Mouse (Mus musculus): ENCODE measurements around the gene Gucd1. TPM values are rescaled to one million over a fixed set of nuclear protein-coding genes. Genes with fewer than 3 reads are reported as not detected.

Gucd1 gene
- total RNA-seq, 1 experiment = 11.5 TPM

GRCm38 (mm10) chr10:75474571-75474970, 43.2 kb downstream of the Gucd1 start:
- in situ Hi-C loops (cut with MboI; ENCODE audit: low sequenced_read_pairs in 2 of 2, unreplicated experiment in 2 of 2) = no loop called here
- no peak for DNase-seq (ENCODE audit: low read depth, low spot score)
- H3K9me3 ChIP-seq (ENCODE audit: control insufficient read depth, insufficient read depth, low read depth, low read length) = no peaks in the 10 kb centered on the region
- H3K27ac ChIP-seq (ENCODE audit: insufficient read depth, low read depth, low read length, poor library complexity, severe bottlenecking) = no peak overlapping the region
- H3K4me1 ChIP-seq (ENCODE audit: control insufficient read depth in 2 of 2, insufficient read depth in 2 of 2, low read length in 2 of 2, poor library complexity in 1 of 2) = 0 out of 4 replicates have a peak, but pooled peaks cover 0 to 2% of the 10 kb centered on the region in 2 experiments
- TF ChIP-seq HCFC1 (IDR thresholded peaks at IDR 0.05; ENCODE audit: borderline replicate concordance, insufficient read depth, low read length) (no peak), CHD2 (IDR thresholded peaks at IDR 0.05; ENCODE audit: low read depth, low read length) (no peak), ZC3H11A (IDR thresholded peaks at IDR 0.05; ENCODE audit: borderline replicate concordance, low read depth, low read length) (no peak), ZNF384 (IDR thresholded peaks at IDR 0.05; ENCODE audit: low read depth, low read length) (no peak), MAFK (IDR thresholded peaks at IDR 0.05; ENCODE audit: insufficient read depth, low read depth, low read length) (no peak)
- H3K36me3 ChIP-seq (ENCODE audit: control insufficient read depth, insufficient read depth, low read length, poor library complexity, severe bottlenecking) = no peaks in the 10 kb centered on the region
- H3K4me3 ChIP-seq (ENCODE audit: insufficient read depth in 1 of 2, low read depth in 1 of 2, low read length in 2 of 2, poor library complexity in 1 of 2, severe bottlenecking in 1 of 2) = no peak overlapping the region
- no peak overlapping the region for H3K9ac ChIP-seq (ENCODE audit: insufficient read depth, low read depth, low read length, poor library complexity, severe bottlenecking)

GRCm38 (mm10) chr10:75473411-75473810, 44.4 kb downstream of the Gucd1 start:
- H3K4me3 ChIP-seq (ENCODE audit: insufficient read depth in 1 of 2, low read depth in 1 of 2, low read length in 2 of 2, poor library complexity in 1 of 2, severe bottlenecking in 1 of 2) = no peak overlapping the region

DNA sequence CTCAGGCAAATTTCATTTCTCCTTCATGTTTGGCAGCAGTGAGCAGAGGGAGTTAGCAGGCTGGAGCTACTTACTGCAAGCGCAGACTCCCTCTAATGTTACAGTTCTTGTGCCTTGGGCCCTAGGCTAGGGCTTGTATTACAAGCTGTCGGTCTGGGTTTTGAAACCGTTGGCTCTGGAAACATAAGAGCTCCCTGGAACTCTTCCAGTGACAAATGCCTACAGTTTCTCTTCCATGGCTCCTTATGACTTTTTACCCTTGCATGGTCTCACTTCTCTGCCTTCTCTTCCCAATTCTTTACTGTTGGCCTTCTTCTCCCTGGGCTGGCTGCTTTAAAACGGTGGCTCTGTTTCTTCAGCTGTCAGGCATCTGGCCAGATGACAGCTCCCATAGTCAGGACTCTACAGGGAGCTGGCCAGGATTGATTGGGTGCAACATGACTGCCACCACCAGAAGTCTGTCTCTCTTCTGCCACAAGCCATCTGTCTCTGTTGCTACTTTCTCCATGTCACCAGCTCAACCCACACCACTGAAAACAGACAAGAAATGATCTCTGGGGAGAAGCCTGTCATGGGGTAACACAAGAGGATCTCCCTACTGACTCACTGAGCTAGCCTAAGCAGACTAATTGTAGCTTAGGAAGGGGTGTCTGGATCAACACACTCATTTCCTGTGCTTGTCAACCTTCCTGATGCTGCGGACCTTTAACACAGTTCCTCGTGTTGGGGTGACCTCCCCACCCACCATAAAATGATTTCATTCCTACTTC, 51.8 kb downstream of the Gucd1 start:
- Histone ChIP-seq H3K36me3 (ENCODE audit: control insufficient read depth, insufficient read depth, low read length, poor library complexity, severe bottlenecking) (no peaks in the 10 kb centered on the region), H3K4me1 (ENCODE audit: control insufficient read depth in 2 of 2, insufficient read depth in 2 of 2, low read length in 2 of 2, poor library complexity in 1 of 2) (no peaks in the 10 kb centered on the region), H3K27ac (ENCODE audit: insufficient read depth, low read depth, low read length, poor library complexity, severe bottlenecking) (no peak overlapping the region), H3K4me3 (ENCODE audit: insufficient read depth in 1 of 2, low read depth in 1 of 2, low read length in 2 of 2, poor library complexity in 1 of 2, severe bottlenecking in 1 of 2) (no peak overlapping the region), H3K9ac (ENCODE audit: insufficient read depth, low read depth, low read length, poor library complexity, severe bottlenecking) (no peak overlapping the region), H3K9me3 (ENCODE audit: control insufficient read depth, insufficient read depth, low read depth, low read length) (no peaks in the 10 kb centered on the region)
- in situ Hi-C loops (cut with MboI; ENCODE audit: low sequenced_read_pairs in 2 of 2, unreplicated experiment in 2 of 2) = no loop called here
- no peak for DNase-seq (ENCODE audit: low read depth, low spot score)
- TF ChIP-seq ZC3H11A (IDR thresholded peaks at IDR 0.05; ENCODE audit: borderline replicate concordance, low read depth, low read length) = no peak
- TF ChIP-seq ZNF384 (IDR thresholded peaks at IDR 0.05; ENCODE audit: low read depth, low read length) = no peak
- no peak for TF ChIP-seq CHD2 (IDR thresholded peaks at IDR 0.05; ENCODE audit: low read depth, low read length)
- no peak for TF ChIP-seq MAFK (IDR thresholded peaks at IDR 0.05; ENCODE audit: insufficient read depth, low read depth, low read length)
- TF ChIP-seq HCFC1 (IDR thresholded peaks at IDR 0.05; ENCODE audit: borderline replicate concordance, insufficient read depth, low read length) = no peak

More at GRCm38 (mm10) chr10:75473411-75473810, 44.4 kb downstream of the Gucd1 start:
- TF ChIP-seq MAFK (IDR thresholded peaks at IDR 0.05; ENCODE audit: insufficient read depth, low read depth, low read length) = no peak
- no peak for TF ChIP-seq CHD2 (IDR thresholded peaks at IDR 0.05; ENCODE audit: low read depth, low read length)
- no peak for TF ChIP-seq ZC3H11A (IDR thresholded peaks at IDR 0.05; ENCODE audit: borderline replicate concordance, low read depth, low read length)
- TF ChIP-seq ZNF384 (IDR thresholded peaks at IDR 0.05; ENCODE audit: low read depth, low read length) = no peak
- TF ChIP-seq HCFC1 (IDR thresholded peaks at IDR 0.05; ENCODE audit: borderline replicate concordance, insufficient read depth, low read length) = no peak
- H3K27ac ChIP-seq (ENCODE audit: insufficient read depth, low read depth, low read length, poor library complexity, severe bottlenecking) = no peak overlapping the region
- H3K9ac ChIP-seq (ENCODE audit: insufficient read depth, low read depth, low read length, poor library complexity, severe bottlenecking) = no peak overlapping the region
- peak; percentile 34 for DNase-seq (ENCODE audit: low read depth, low spot score)
- 0 out of 4 replicates have a peak, but pooled peaks cover 0 to 2% of the 10 kb centered on the region in 2 experiments for H3K4me1 ChIP-seq (ENCODE audit: control insufficient read depth in 2 of 2, insufficient read depth in 2 of 2, low read length in 2 of 2, poor library complexity in 1 of 2)
- in situ Hi-C loops (cut with MboI; ENCODE audit: low sequenced_read_pairs in 2 of 2, unreplicated experiment in 2 of 2) = no loop called here
- no peaks in the 10 kb centered on the region for H3K9me3 ChIP-seq (ENCODE audit: control insufficient read depth, insufficient read depth, low read depth, low read length)
- no peaks in the 10 kb centered on the region for H3K36me3 ChIP-seq (ENCODE audit: control insufficient read depth, insufficient read depth, low read length, poor library complexity, severe bottlenecking)

DNA sequence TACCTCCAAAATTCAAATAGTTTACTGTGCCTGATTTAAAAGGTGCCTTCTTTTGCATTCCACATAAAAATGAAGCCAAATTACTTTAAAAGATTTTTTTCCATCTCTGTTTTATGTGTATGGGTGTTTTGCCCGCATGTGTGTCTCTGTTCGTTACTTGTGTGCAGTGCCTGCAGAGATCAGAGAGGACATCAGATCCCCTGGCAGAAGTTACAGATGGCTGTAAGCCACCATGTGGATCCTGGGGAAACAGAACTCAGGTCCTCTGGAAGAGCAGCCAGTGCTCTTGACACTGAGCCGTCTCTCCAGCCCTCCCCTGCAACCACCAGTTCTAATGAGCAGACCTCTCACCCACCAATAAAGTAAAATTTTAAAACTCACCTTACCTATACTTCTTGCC, 55.0 kb downstream of the Gucd1 start:
- in situ Hi-C loops (cut with MboI; ENCODE audit: low sequenced_read_pairs in 2 of 2, unreplicated experiment in 2 of 2) = no loop called here
- no peak for TF ChIP-seq HCFC1 (IDR thresholded peaks at IDR 0.05; ENCODE audit: borderline replicate concordance, insufficient read depth, low read length)
- TF ChIP-seq MAFK (IDR thresholded peaks at IDR 0.05; ENCODE audit: insufficient read depth, low read depth, low read length) = no peak
- TF ChIP-seq ZNF384 (IDR thresholded peaks at IDR 0.05; ENCODE audit: low read depth, low read length) = no peak
- no peak for TF ChIP-seq ZC3H11A (IDR thresholded peaks at IDR 0.05; ENCODE audit: borderline replicate concordance, low read depth, low read length)
- no peak for TF ChIP-seq CHD2 (IDR thresholded peaks at IDR 0.05; ENCODE audit: low read depth, low read length)

More for the DNA sequence above, 55.0 kb downstream of the Gucd1 start:
- no peak overlapping the region for H3K4me3 ChIP-seq (ENCODE audit: insufficient read depth in 1 of 2, low read depth in 1 of 2, low read length in 2 of 2, poor library complexity in 1 of 2, severe bottlenecking in 1 of 2)
- no peak overlapping the region for H3K9ac ChIP-seq (ENCODE audit: insufficient read depth, low read depth, low read length, poor library complexity, severe bottlenecking)
- H3K4me1 ChIP-seq (ENCODE audit: control insufficient read depth in 2 of 2, insufficient read depth in 2 of 2, low read length in 2 of 2, poor library complexity in 1 of 2) = no peaks in the 10 kb centered on the region
- H3K27ac ChIP-seq (ENCODE audit: insufficient read depth, low read depth, low read length, poor library complexity, severe bottlenecking) = no peak overlapping the region
- no peaks in the 10 kb centered on the region for H3K9me3 ChIP-seq (ENCODE audit: control insufficient read depth, insufficient read depth, low read depth, low read length)
- no peaks in the 10 kb centered on the region for H3K36me3 ChIP-seq (ENCODE audit: control insufficient read depth, insufficient read depth, low read length, poor library complexity, severe bottlenecking)
- DNase-seq (ENCODE audit: low read depth, low spot score) = no peak
